Mouse (Mus musculus) T-helper 2 cell (primary cell): Measurements from ENCODE around the gene Glipr2.

Source experiments
- in situ Hi-C: fragments of 300-600 bp; cut with MboI, MseI; formaldehyde crosslinking; loops from one replicate; pipeline ENCODE4 v1.15.1; 2025; ENCODE audit warnings: high pct_unique_total_duplicates

The Glipr2 gene

GRCm38 (mm10) chr4:43957292-43957845 is at the start of gene Glipr2:
Gene Glipr2, plus strand, starts transcription at chr4:43957401.
- in situ Hi-C loops: loop anchor here (10.0 kb wide), 1 partner anchor 913 kb away; the partner anchor contains the start of gene Fam214b

GRCm38 (mm10) chr4:43918221-43918620 is 39.0 kb upstream of the Glipr2 start:
- in situ Hi-C loops: no loop called here

GRCm38 (mm10) chr4:43920602-43921001 is 36.6 kb upstream of the Glipr2 start:
- in situ Hi-C loops: no loop called here

GRCm38 (mm10) chr4:43925125-43925524 is 32.1 kb upstream of the Glipr2 start:
- in situ Hi-C loops: loop anchor here (5.0 kb wide), 1 partner anchor 57 kb away; the partner anchor contains the start of gene Ccin

GRCm38 (mm10) chr4:43925779-43926178 is 31.4 kb upstream of the Glipr2 start:
- in situ Hi-C loops: loop anchor here (5.0 kb wide), 1 partner anchor 57 kb away; the partner anchor contains the start of gene Ccin

GRCm38 (mm10) chr4:43927826-43928225 is 29.4 kb upstream of the Glipr2 start:
- in situ Hi-C loops: loop anchor here (5.0 kb wide), 1 partner anchor 54 kb away; the partner anchor contains the start of gene Ccin

DNA sequence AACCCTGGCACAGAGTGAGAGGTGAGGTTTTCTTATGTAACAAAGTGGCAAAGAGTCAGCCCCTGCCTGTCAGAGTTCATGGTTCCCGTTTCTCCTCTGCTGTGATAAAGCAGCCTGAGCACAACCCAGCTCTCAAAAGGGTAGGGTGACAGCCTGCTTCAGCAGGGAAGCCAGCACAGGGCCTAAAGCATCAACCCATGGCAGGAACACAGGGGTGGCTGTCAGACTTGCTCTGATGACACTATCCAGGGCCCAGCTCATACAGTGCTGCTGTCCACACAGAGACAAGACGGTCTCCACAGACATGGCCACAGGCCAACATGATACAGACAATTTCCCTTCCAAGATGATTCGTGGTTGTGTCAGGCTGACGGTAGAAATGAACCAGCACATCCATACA is 25.3 kb upstream of the Glipr2 start:
- in situ Hi-C loops: no loop called here

GRCm38 (mm10) chr4:43936186-43936585 is 21.0 kb upstream of the Glipr2 start:
- in situ Hi-C loops: no loop called here

DNA sequence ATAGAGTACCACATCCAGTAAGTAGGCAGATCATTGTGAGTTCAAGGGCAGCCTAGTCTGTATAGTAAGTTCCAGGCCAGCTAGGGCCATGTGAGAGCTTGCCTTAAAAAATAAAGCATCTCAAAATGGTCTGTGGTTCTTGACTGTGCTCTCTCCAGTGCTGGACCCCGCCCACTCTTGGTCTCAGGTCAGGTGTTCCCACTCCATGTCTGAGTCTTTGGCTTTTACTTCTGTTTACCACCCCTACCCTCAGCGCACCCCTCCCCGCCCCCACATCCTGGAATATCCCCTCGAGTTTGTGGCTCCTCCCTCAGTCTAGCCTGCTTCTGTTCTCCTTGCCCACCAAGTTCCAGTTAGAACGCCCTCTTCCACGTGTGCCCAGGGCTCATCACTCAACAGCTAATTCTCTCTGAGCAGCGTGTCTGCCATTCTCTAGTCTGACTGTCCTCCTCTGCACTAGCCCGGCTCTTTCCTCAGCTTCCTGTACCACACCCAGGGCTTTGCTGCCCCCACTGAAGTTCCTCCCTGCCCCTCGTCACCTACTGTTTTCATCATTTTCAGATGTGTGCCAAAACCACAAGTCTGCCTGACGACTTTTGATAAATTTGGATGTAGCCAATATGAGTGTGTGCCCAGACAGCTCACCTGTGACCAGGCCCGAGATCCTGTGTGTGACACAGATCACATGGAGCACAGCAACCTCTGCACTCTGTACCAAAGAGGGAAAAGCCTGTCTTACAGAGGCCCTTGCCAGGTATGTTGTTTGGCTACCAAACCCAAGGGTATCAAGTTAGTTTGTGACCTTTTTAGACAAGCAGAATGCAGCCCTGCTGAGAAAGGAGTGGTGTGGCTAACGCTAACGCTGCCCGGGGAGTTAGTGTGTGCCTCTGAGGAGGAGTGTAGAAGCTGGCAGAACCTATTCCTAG is 20.2 kb upstream of the Glipr2 start:
- in situ Hi-C loops: no loop called here

DNA sequence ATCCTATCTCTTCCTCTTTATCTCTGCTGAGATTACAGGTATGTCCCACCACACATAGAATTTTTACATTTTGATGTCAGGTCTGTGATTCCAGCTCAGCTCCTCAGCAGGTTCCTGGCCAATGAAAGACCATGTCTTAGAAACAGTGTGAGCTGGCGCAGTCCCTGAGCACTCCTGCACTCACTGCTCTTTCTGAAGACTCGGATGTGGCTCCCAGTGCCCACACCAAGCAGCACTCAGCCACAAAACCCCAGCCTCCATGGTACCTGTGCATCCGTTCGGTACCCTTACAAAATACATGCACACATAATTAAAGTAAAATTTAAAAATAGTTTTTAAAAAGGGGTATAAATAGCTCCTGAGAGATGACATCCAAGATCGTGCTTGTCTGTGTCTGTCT is 15.9 kb upstream of the Glipr2 start:
- in situ Hi-C loops: no loop called here

DNA sequence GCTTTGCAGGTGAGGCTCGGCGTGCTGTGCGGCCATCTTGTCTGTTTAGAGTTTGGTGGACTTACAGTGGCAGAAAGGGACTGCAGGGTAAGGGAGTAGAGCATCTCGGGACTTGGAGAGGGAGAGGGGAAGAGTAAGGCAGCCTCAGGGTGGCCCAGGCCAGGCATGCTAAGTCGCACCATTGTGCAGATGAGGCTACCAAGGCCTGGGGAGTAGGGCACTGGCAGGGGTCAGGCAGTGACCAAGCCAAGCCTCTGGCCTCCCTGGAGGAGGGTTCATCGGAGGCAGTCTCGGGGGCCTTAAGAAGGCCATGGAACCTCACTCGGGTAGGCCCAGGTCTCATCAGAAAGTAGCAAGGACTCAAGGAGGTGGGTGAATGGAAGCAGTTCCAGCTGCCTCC is 14.8 kb upstream of the Glipr2 start:
- in situ Hi-C loops: no loop called here

- in situ Hi-C loops: no loop called here
These were observed 9.6 kb upstream of the Glipr2 start for GRCm38 (mm10) chr4:43947571-43947970.

DNA sequence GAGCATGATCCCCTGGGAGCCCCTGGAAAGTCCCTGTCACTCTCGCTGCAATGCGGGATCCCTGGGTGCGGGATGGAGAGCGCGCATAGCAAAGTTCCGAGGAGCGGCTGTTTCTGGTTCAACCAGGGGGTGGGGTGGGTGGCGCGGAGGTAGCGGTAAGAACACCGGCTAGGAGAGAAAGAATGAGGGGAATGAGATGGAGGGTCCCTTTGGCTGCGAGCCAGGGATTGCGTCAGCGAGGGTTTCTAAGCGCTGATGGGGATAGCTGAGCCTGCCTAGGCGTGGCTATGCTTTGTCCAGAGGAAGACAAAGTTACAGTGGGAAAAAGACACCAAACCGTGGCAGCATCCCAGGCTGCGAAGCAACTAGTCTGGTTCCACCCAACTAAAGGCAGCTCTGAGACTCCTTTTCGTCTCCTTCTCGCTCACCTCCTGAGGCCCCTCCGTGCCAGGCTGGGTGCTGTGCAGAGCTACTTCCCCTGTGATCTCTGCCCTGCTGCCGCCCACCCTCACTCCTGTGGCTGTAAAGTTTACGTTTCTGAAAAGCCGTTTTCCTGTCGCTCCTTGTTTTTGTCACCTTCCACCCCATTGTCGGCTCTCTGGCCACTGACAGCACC is 753 bp downstream of the Glipr2 start:
- in situ Hi-C loops: loop anchor here (10.0 kb wide), 1 partner anchor 913 kb away; the partner anchor contains the start of gene Fam214b

- in situ Hi-C loops: loop anchor here (10.0 kb wide), 1 partner anchor 915 kb away; the partner anchor contains the start of gene Fam214b
These were observed 2.5 kb downstream of the Glipr2 start for GRCm38 (mm10) chr4:43959523-43960179.

DNA sequence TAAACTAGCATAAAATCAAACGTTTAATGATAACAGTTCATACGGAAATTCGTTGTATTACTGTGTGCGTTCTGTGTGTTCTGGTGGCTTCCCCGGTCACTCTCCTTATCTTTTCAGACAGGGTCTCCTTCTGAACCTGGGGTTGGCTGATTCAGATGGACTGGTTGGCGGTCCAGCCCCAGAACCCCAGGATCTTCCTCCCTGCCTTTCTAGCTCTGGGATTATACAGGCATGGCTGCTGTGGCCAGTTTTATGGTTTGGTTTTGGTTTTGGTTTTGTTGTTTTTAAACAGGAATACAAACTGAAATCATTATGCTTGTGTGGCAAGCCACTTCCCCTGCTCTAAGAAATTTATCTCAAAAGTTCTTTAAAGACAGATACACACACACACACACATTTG is 3.0 kb downstream of the Glipr2 start:
- in situ Hi-C loops: no loop called here

DNA sequence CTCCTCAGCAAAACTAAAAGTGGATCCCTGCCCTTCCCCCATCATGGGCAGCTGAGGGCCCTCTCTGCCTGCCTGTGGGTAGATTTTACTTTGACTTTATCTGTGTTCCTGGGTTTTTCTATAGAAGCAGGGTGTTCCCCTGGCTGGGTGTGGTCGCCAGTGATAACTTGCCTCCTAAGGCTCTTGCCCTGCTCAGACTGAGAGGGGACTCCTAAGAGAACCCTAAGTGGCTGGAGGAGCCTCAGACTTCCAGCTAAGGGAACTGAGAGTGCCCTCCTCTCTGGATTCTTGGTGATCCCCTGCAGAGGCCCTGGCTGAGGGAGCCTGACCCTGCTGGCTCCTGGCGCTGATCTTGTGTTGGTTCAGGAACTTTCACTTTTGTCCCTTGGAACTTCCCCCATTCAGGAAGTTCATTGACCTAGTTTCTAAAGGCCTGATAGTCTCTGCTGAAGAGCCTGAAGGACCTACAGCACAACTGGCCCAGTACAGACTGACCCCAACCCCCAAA is 7.2 kb downstream of the Glipr2 start:
- in situ Hi-C loops: no loop called here

DNA sequence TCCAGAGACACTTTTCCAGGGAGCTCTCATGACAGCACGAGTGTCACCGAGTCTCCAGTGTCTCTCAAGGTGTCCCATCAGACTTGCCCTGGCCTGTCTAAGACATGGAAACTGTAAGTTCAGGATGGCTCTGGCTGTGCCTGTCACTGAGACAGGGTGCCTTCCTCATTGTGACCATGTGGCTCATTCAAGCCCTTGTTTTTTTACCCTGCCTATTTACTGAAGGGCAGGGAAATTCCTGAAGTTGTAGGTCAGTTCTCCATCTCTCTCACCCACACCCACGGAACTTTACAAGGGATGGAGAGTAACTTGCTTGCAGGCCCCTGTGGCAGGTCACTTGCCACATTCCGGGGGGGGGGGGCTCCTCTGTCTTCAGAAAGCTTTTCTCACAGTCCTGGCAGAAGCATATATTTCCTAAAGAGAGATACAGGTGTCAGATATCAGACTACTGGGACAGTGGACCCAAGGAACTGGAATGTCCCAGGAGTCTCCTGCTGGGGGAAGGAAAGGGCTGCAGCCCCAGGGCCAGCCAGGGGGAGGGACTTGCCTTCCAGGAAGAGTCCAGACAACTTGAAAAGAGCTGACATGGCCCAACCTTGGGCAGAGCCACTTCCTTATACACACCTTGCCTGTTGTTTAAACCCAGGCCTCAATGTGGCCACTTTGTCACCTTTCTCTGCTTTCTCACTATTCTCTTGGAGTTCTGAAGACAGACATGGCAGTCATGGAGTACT is 7.9 kb downstream of the Glipr2 start:
- in situ Hi-C loops: no loop called here

- in situ Hi-C loops: no loop called here
These were observed 8.8 kb downstream of the Glipr2 start for GRCm38 (mm10) chr4:43965856-43966535.

- in situ Hi-C loops: no loop called here
These were observed 11.4 kb downstream of the Glipr2 start for GRCm38 (mm10) chr4:43968650-43969049.

DNA sequence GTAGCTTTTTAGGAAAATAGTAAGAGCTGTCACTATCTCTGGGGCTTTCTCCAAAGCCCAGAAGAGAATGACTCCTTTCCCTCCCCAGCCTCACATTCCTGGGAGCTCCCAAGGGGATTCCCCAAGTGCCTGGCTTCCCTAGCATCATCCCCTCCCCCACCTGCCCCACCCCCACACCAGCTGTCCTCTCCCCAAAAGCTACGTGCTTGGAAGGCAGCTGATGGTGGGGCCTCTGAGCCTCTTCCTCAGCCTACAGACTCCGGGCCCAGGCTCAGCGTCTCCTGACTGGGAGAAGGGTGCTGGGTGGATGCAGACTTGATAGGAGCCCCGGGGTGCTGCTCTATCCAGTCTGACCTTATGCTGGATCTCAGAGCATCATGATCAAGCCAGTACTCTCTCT is 12.2 kb downstream of the Glipr2 start:
- in situ Hi-C loops: no loop called here
